Mouse (Mus musculus) limb, embryonic 15.5 days (tissue): ENCODE results near the gene Fmo4. TPM values are rescaled to one million over a fixed set of nuclear protein-coding genes. Genes with fewer than 3 reads are reported as not detected.

Experiments
- ATAC-seq: fragments of 200-750 bp; cut with Nextera tagmentation; 2 replicates; pipeline ENCODE4 v1.8.0; 2017; ENCODE audit warnings: low read depth, moderate TSS enrichment; ENCODE audit not compliant: insufficient number of reproducible peaks, low FRiP score, low TSS enrichment
- H3K27ac ChIP-seq: fragments of 300-500 bp; sonication (generic); 2 replicates; pipeline ENCODE4 v1.5.1; 2015; ENCODE audit warnings: moderate library complexity, mild to moderate bottlenecking, inconsistent platforms
- H3K27me3 ChIP-seq: fragments of 300-500 bp; sonication (generic); 2 replicates; pipeline ENCODE4 v1.6.1; 2015; ENCODE audit warnings: inconsistent platforms
- H3K36me3 ChIP-seq: fragments of 300-500 bp; sonication (generic); 2 replicates; pipeline ENCODE4 v1.6.1; 2015; ENCODE audit warnings: inconsistent platforms
- H3K4me1 ChIP-seq: fragments of 300-500 bp; sonication (generic); 2 replicates; pipeline ENCODE4 v1.6.1; 2015; ENCODE audit warnings: inconsistent platforms
- H3K4me2 ChIP-seq: fragments of 300-500 bp; sonication (generic); 2 replicates; pipeline ENCODE4 v1.6.1; 2015; ENCODE audit warnings: mild to moderate bottlenecking, inconsistent platforms
- H3K4me3 ChIP-seq: fragments of 300-500 bp; sonication (generic); 2 replicates; pipeline ENCODE4 v1.5.1; 2015; ENCODE audit warnings: mild to moderate bottlenecking, inconsistent platforms
- H3K9ac ChIP-seq: fragments of 300-500 bp; sonication (generic); 2 replicates; pipeline ENCODE4 v1.6.1; 2015; ENCODE audit warnings: inconsistent platforms
- H3K9me3 ChIP-seq: fragments of 300-500 bp; sonication (generic); 2 replicates; pipeline ENCODE4 v1.6.1; 2016; ENCODE audit warnings: inconsistent platforms
- WGBS: fragments of 180-500 bp; shearing (Covaris S2); methylation state at CpG from one replicate; pipeline ENCODE4 v1.1.7; 2015; 5-methylcytosine and 5-hydroxymethylcytosine counted together
- polyA plus RNA-seq: library from polyadenylated mRNA; unstranded; fragments of >200 nt; fragmentation: Nextera tagmentation; extraction: Ambion mirVana; gene quantifications from 2 replicates; pipeline ENCODE4 v1.2.1, GENCODE M21; 2015

Gene Fmo4
- polyA plus RNA-seq = 0.16 and 0.79 TPM in 2 replicates

GRCm38 (mm10) chr1:162813836-162814156, at the start of gene Fmo4:
TSS of gene Fmo4 (minus strand) at chr1:162813972.
- H3K4me3 ChIP-seq = no peak within 1 kb of the TSS
- H3K4me1 ChIP-seq = no peaks in the 10 kb centered on the region
- no peak within 1 kb of the TSS for H3K4me2 ChIP-seq
- H3K27ac ChIP-seq = no peak within 1 kb of the TSS
- no peaks in the 10 kb centered on the region for H3K9me3 ChIP-seq
- no peak within 1 kb of the TSS for H3K9ac ChIP-seq
- ATAC-seq = no peak
- no peaks in the 10 kb centered on the region for H3K27me3 ChIP-seq
- H3K36me3 ChIP-seq = no peaks in the 10 kb centered on the region
- 36% methylated on average over 8 of the region's 8 CpGs for whole genome bisulfite sequencing

DNA sequence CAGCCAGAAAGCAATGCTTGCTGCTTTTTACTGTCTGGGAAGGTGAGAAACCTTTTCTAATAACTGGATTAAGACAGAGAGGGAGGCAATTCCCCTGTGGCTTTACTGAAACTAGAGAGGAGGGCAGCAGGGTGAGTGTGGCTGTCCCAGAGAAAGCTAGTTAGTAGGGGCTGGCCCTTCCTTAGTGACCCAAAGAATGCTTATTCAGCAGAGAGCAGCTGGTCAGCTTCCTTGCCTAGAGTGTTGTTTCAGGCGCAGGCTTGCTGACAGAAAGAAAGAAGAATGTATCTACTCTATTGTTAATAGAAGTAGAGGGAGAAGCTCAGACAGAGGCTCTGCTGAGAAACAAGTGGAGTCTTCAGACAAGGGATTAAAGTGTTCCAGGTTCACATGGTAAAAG, 48.6 kb upstream of the Fmo4 start:
- H3K9me3 ChIP-seq = no peaks in the 10 kb centered on the region
- H3K4me3 ChIP-seq = no peak overlapping the region
- H3K27ac ChIP-seq = no peak overlapping the region
- no peak overlapping the region for H3K4me2 ChIP-seq
- H3K4me1 ChIP-seq = peaks cover 30% of the 10 kb centered on the region
- no peaks in the 10 kb centered on the region for H3K27me3 ChIP-seq
- H3K36me3 ChIP-seq = no peaks in the 10 kb centered on the region
- no peak overlapping the region for H3K9ac ChIP-seq
- no peak for ATAC-seq
- 61% methylated on average over 1 of the region's 1 CpGs for WGBS

DNA sequence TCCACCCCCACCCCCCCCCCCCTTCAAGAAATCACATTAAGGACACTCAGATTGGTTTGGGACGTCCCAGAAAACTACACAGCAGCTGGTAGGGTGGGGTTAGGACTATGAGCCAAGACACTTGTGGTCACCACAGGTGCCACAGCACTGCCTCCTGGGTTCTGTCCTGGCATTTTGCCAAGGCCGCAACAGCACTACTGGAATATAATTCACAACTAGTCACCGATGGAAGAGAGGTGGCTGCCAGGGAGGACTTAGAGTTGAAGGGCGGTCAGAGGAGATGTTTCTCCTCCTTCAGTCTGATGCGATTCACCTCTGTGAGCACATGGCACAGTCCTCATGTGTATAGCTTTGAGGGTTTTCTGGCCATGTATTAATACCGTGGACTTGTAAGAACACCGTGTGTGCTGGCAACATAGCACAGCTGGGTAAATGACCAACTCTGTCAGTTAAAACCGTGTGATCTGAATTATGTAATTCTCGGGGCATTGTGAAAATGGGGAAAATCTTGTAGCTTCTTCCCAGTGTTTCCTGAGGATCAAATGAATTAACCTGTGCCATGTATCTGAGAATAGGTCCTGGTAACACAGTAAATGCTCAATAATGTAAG, 46.3 kb upstream of the Fmo4 start:
- Histone ChIP-seq H3K9me3 (no peaks in the 10 kb centered on the region), H3K27ac (peak overlapping the region; percentile 33; the same call in 1 of the 2 replicates), H3K27me3 (no peaks in the 10 kb centered on the region), H3K4me3 (no peak overlapping the region), H3K9ac (no peak overlapping the region), H3K4me1 (peaks cover 26% of the 10 kb centered on the region), H3K36me3 (no peaks in the 10 kb centered on the region), H3K4me2 (0 out of 2 replicates have a peak overlapping the region, but pooled peaks have one; percentile 40)
- ATAC-seq = peak; percentile 65
- 40% methylated on average over 9 of the region's 9 CpGs for WGBS

DNA sequence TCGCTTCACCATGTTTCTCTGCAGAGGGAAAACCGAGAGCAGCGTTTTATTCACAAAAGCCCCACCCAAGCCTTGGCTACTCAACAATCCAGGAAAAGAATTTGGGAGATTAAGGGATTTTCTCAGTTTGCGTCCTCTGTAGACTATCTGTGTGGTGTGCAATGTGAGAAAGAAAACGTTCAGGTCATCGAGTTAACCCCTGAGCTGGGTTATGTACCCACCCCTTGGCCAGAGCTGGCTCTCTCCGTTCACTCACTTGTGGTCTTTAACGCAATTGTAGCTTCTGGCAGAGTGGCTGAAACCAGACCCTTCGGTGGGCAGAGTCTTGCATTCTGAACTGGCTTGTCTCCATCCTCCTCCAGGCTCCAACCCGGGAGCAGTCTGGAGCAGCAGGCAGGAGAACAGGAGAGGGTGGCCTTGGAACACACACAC, 45.8 kb upstream of the Fmo4 start:
- Histone ChIP-seq H3K27ac (peak overlapping the region; percentile 81; the same call in 1 of the 2 replicates), H3K9ac (no peak overlapping the region), H3K27me3 (no peaks in the 10 kb centered on the region), H3K36me3 (no peaks in the 10 kb centered on the region), H3K9me3 (no peaks in the 10 kb centered on the region), H3K4me3 (peak overlapping the region; percentile 26), H3K4me1 (peaks cover 21% of the 10 kb centered on the region), H3K4me2 (peak overlapping the region; percentile 40)
- peak; percentile 83 for ATAC-seq
- WGBS = 30% methylated on average over 10 of the region's 10 CpGs

GRCm38 (mm10) chr1:162858748-162859130, 45.0 kb upstream of the Fmo4 start:
- H3K27me3 ChIP-seq = no peaks in the 10 kb centered on the region
- H3K9ac ChIP-seq = no peak overlapping the region
- WGBS = 56% methylated on average over 12 of the region's 12 CpGs
- H3K9me3 ChIP-seq = no peaks in the 10 kb centered on the region
- peak overlapping the region; percentile 40 for H3K4me2 ChIP-seq
- no peaks in the 10 kb centered on the region for H3K36me3 ChIP-seq
- H3K4me3 ChIP-seq = peak overlapping the region; percentile 26
- no peak for ATAC-seq
- peaks cover 21% of the 10 kb centered on the region for H3K4me1 ChIP-seq
- peak overlapping the region; percentile 81 for H3K27ac ChIP-seq

GRCm38 (mm10) chr1:162857766-162858747, 44.3 kb upstream of the Fmo4 start:
- 40% methylated on average over 17 of the region's 18 CpGs for WGBS
- no peaks in the 10 kb centered on the region for H3K36me3 ChIP-seq
- peaks cover 21% of the 10 kb centered on the region for H3K4me1 ChIP-seq
- H3K9me3 ChIP-seq = no peaks in the 10 kb centered on the region
- ATAC-seq = no peak
- H3K4me2 ChIP-seq = peak overlapping the region; percentile 40
- peak overlapping the region; percentile 26 for H3K4me3 ChIP-seq
- peak overlapping the region; percentile 81 for H3K27ac ChIP-seq
- no peak overlapping the region for H3K9ac ChIP-seq
- no peaks in the 10 kb centered on the region for H3K27me3 ChIP-seq

- no peaks in the 10 kb centered on the region for H3K36me3 ChIP-seq
- H3K4me1 ChIP-seq = peaks cover 7% of the 10 kb centered on the region
- H3K4me3 ChIP-seq = no peak overlapping the region
- 0 out of 2 replicates have a peak overlapping the region, but pooled peaks have one; percentile 5 for H3K27ac ChIP-seq
- WGBS = 70% methylated on average over 3 of the region's 3 CpGs
- H3K27me3 ChIP-seq = no peaks in the 10 kb centered on the region
- H3K9me3 ChIP-seq = no peaks in the 10 kb centered on the region
- H3K4me2 ChIP-seq = no peak overlapping the region
- no peak overlapping the region for H3K9ac ChIP-seq
- ATAC-seq = no peak
Observed at GRCm38 (mm10) chr1:162853812-162854482, 40.2 kb upstream of the Fmo4 start.

GRCm38 (mm10) chr1:162847554-162847953, 33.8 kb upstream of the Fmo4 start:
- no peak for ATAC-seq
- H3K4me1 ChIP-seq = no peaks in the 10 kb centered on the region
- no peaks in the 10 kb centered on the region for H3K36me3 ChIP-seq

GRCm38 (mm10) chr1:162840211-162840610, 26.4 kb upstream of the Fmo4 start:
- no peak overlapping the region for H3K27ac ChIP-seq
- no peak overlapping the region for H3K4me3 ChIP-seq
- no peaks in the 10 kb centered on the region for H3K9me3 ChIP-seq
- no peak overlapping the region for H3K9ac ChIP-seq
- no peaks in the 10 kb centered on the region for H3K4me1 ChIP-seq
- H3K4me2 ChIP-seq = no peak overlapping the region
- no peaks in the 10 kb centered on the region for H3K27me3 ChIP-seq
- no peaks in the 10 kb centered on the region for H3K36me3 ChIP-seq
- ATAC-seq = no peak
- WGBS = 95% methylated on average over 9 of the region's 9 CpGs

More at GRCm38 (mm10) chr1:162847554-162847953, 33.8 kb upstream of the Fmo4 start:
- Histone ChIP-seq H3K9me3 (no peaks in the 10 kb centered on the region), H3K27me3 (no peaks in the 10 kb centered on the region), H3K9ac (no peak overlapping the region), H3K4me3 (no peak overlapping the region), H3K27ac (no peak overlapping the region), H3K4me2 (no peak overlapping the region)
- 98% methylated on average over 6 of the region's 6 CpGs for WGBS

DNA sequence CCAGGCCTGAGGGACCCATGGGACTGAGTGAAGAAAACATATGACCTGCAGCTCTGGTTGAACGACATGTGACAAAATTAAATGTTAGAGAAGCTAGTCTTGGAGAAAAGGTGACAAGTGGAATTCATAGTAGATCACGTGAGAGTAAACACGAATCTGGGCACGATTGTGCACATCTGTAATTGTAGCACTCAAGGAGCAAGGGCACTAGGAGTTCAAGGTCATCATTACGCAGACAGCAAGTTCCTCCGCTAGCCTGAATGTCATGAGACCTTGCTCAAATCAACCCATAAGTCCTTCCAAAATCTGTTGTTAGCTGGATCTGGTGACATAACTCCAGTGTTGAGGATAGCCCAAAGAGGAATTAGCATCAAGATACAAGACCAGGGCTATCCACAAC, 25.2 kb upstream of the Fmo4 start:
- no peak overlapping the region for H3K27ac ChIP-seq
- 92% methylated on average over 6 of the region's 6 CpGs for WGBS
- no peaks in the 10 kb centered on the region for H3K4me1 ChIP-seq
- no peak overlapping the region for H3K4me2 ChIP-seq
- H3K9ac ChIP-seq = no peak overlapping the region
- no peak for ATAC-seq
- no peaks in the 10 kb centered on the region for H3K27me3 ChIP-seq
- H3K4me3 ChIP-seq = no peak overlapping the region
- H3K9me3 ChIP-seq = no peaks in the 10 kb centered on the region
- H3K36me3 ChIP-seq = no peaks in the 10 kb centered on the region

- Histone ChIP-seq H3K9ac (no peak overlapping the region), H3K27ac (no peak overlapping the region), H3K4me2 (no peak overlapping the region), H3K4me1 (peaks cover 6% of the 10 kb centered on the region; the same call in 1 of the 2 replicates), H3K9me3 (no peaks in the 10 kb centered on the region), H3K36me3 (no peaks in the 10 kb centered on the region), H3K27me3 (no peaks in the 10 kb centered on the region), H3K4me3 (no peak overlapping the region)
- ATAC-seq = no peak
- 55% methylated on average over 5 of the region's 5 CpGs for WGBS
Observed at GRCm38 (mm10) chr1:162834342-162834741, 20.6 kb upstream of the Fmo4 start.
